Mouse (Mus musculus): ENCODE measurements at regions not wholly inside any gene's neighbourhood (a gene's known extent, or its start where the extent isn't known, plus 50 kb on each side); places are given as distances from the start of the nearest gene placed in this dataset.
"Not testable (repeated sequence)": the region's sequence is repeated elsewhere in the genome, so short reads cannot be mapped to it uniquely, and the experiment has no call there.

GRCm38 (mm10) chr8:57086811-57087210 is 234.0 kb upstream of the Hand2 start:
- no peak overlapping the region for H3K9ac ChIP-seq (replicated peaks; ENCODE audit: low read depth, low read length)
- no peak overlapping the region for H3K4me2 ChIP-seq (ENCODE audit: low read depth, low read length)
- H3K27ac ChIP-seq (ENCODE audit: low read depth, low read length), result no peak overlapping the region
- H3K9me3 ChIP-seq (ENCODE audit: control insufficient read depth, low read length), result no peaks in the 10 kb centered on the region
- ATAC-seq (ENCODE audit: low read depth), result no peak
- no peaks in the 10 kb centered on the region for H3K27me3 ChIP-seq (ENCODE audit: control insufficient read depth, insufficient read depth, low read length)
- no peaks in the 10 kb centered on the region for H3K36me3 ChIP-seq (ENCODE audit: control insufficient read depth, insufficient read depth, low read length)
- no peaks in the 10 kb centered on the region for H3K4me1 ChIP-seq (ENCODE audit: control insufficient read depth, insufficient read depth, low read length)
- WGBS, result 75% methylated on average over 3 of the region's 3 CpGs
- H3K4me3 ChIP-seq (ENCODE audit: low read depth, low read length), result no peak overlapping the region

DNA sequence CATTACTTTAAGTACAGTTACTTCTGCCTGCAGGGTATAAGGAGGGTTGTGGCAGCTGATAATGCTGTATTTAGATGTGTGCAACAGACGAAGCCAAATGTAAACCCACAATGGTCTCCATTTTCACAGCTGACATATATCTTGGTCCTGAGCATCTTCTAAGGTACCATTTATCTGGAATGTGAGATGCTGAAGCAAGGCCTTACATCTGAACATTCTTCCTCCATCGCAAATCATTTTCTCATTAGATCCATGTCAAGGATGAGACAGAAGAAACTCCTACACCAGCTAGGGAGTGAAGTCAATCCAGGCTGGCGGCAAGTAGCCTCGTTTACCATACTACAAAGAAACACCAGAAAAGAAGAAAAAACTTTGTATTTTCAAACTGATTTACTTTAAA is 228.4 kb upstream of the Hand2 start:
- H3K36me3 ChIP-seq (ENCODE audit: control insufficient read depth, insufficient read depth, low read length), result no peaks in the 10 kb centered on the region
- no peak for ATAC-seq (ENCODE audit: low read depth)
- no peak overlapping the region for H3K27ac ChIP-seq (ENCODE audit: low read depth, low read length)
- H3K4me1 ChIP-seq (ENCODE audit: control insufficient read depth, insufficient read depth, low read length), result no peaks in the 10 kb centered on the region
- no peaks in the 10 kb centered on the region for H3K27me3 ChIP-seq (ENCODE audit: control insufficient read depth, insufficient read depth, low read length)
- H3K9me3 ChIP-seq (ENCODE audit: control insufficient read depth, low read length), result no peaks in the 10 kb centered on the region
- H3K4me3 ChIP-seq (ENCODE audit: low read depth, low read length), result no peak overlapping the region
- 90% methylated on average over 4 of the region's 4 CpGs for WGBS
- no peak overlapping the region for H3K9ac ChIP-seq (replicated peaks; ENCODE audit: low read depth, low read length)
- H3K4me2 ChIP-seq (ENCODE audit: low read depth, low read length), result no peak overlapping the region

- Histone ChIP-seq H3K9me3 (ENCODE audit: control insufficient read depth, low read length) (no peaks in the 10 kb centered on the region), H3K4me3 (ENCODE audit: low read depth, low read length) (no peak overlapping the region), H3K27me3 (ENCODE audit: control insufficient read depth, insufficient read depth, low read length) (no peaks in the 10 kb centered on the region), H3K9ac (replicated peaks; ENCODE audit: low read depth, low read length) (no peak overlapping the region), H3K36me3 (ENCODE audit: control insufficient read depth, insufficient read depth, low read length) (no peaks in the 10 kb centered on the region), H3K27ac (ENCODE audit: low read depth, low read length) (no peak overlapping the region), H3K4me2 (ENCODE audit: low read depth, low read length) (no peak overlapping the region), H3K4me1 (ENCODE audit: control insufficient read depth, insufficient read depth, low read length) (no peaks in the 10 kb centered on the region)
- ATAC-seq (ENCODE audit: low read depth), result no peak
- 19% methylated on average over 2 of the region's 2 CpGs for whole genome bisulfite sequencing
Measured at GRCm38 (mm10) chr8:57095169-57095568, 225.6 kb upstream of the Hand2 start.

- WGBS, result 89% methylated on average over 2 of the region's 6 CpGs
- H3K4me2 ChIP-seq (ENCODE audit: low read depth, low read length); ATAC-seq (ENCODE audit: low read depth): not testable (repeated sequence)
Measured at GRCm38 (mm10) chr8:57110765-57111402, 209.9 kb upstream of the Hand2 start.

DNA sequence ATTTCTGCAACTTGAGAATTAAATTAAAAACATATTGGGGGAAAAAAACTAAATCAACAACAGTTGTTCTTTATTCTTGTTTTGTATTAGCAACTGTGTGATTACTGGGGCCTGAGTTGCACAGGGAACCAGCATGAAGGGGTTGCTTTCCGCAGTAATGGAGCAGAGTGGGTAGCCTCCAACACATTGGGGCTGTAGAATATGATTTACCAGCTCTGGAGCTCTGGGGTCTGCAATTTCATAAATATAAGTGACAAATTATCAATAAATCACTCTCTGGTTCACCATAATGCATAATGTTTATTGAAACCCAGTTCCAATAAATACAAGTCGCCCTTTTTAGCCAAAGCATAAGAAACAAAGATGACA is 209.4 kb upstream of the Hand2 start:
- Histone ChIP-seq H3K27me3 (ENCODE audit: control insufficient read depth, insufficient read depth, low read length) (no peaks in the 10 kb centered on the region), H3K9me3 (ENCODE audit: control insufficient read depth, low read length) (no peaks in the 10 kb centered on the region), H3K36me3 (ENCODE audit: control insufficient read depth, insufficient read depth, low read length) (no peaks in the 10 kb centered on the region), H3K27ac (ENCODE audit: low read depth, low read length) (no peak overlapping the region), H3K4me3 (ENCODE audit: low read depth, low read length) (no peak overlapping the region), H3K9ac (replicated peaks; ENCODE audit: low read depth, low read length) (no peak overlapping the region), H3K4me2 (ENCODE audit: low read depth, low read length) (no peak overlapping the region), H3K4me1 (ENCODE audit: control insufficient read depth, insufficient read depth, low read length) (no peaks in the 10 kb centered on the region)
- ATAC-seq (ENCODE audit: low read depth), result no peak
- WGBS, result 56% methylated on average over 2 of the region's 2 CpGs

More at GRCm38 (mm10) chr8:57110765-57111402, 209.9 kb upstream of the Hand2 start:
- H3K36me3 ChIP-seq (ENCODE audit: control insufficient read depth, insufficient read depth, low read length); H3K4me1 ChIP-seq (ENCODE audit: control insufficient read depth, insufficient read depth, low read length); H3K27me3 ChIP-seq (ENCODE audit: control insufficient read depth, insufficient read depth, low read length); H3K4me3 ChIP-seq (ENCODE audit: low read depth, low read length); H3K27ac ChIP-seq (ENCODE audit: low read depth, low read length); H3K9me3 ChIP-seq (ENCODE audit: control insufficient read depth, low read length); H3K9ac ChIP-seq (replicated peaks; ENCODE audit: low read depth, low read length): not testable (repeated sequence)

DNA sequence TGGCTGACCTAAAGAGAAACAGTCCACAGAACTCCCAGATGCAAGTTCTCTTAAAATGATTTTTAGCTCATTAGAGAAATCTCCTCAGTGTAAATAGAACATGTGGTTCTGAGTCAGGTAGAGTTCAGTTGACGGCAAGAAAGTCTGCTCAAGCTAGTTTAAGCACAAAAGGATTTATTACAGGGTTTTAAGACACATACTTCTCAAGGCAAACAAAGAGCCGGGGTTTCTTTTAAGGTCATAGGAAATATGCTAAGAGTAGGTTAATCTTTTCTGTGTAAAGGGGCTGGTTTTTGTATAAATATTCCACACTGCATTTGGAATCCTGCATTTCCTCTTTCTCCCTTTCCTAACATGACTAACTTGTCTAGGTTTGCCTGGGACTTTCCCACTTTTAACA is 206.9 kb upstream of the Hand2 start:
- no peak overlapping the region for H3K27ac ChIP-seq (ENCODE audit: low read depth, low read length)
- H3K9me3 ChIP-seq (ENCODE audit: control insufficient read depth, low read length), result no peaks in the 10 kb centered on the region
- H3K36me3 ChIP-seq (ENCODE audit: control insufficient read depth, insufficient read depth, low read length), result no peaks in the 10 kb centered on the region
- no peak for ATAC-seq (ENCODE audit: low read depth)
- no peak overlapping the region for H3K4me3 ChIP-seq (ENCODE audit: low read depth, low read length)
- H3K4me1 ChIP-seq (ENCODE audit: control insufficient read depth, insufficient read depth, low read length), result no peaks in the 10 kb centered on the region
- H3K9ac ChIP-seq (replicated peaks; ENCODE audit: low read depth, low read length), result no peak overlapping the region
- WGBS, result 69% methylated on average over 2 of the region's 2 CpGs
- H3K27me3 ChIP-seq (ENCODE audit: control insufficient read depth, insufficient read depth, low read length), result no peaks in the 10 kb centered on the region
- no peak overlapping the region for H3K4me2 ChIP-seq (ENCODE audit: low read depth, low read length)

DNA sequence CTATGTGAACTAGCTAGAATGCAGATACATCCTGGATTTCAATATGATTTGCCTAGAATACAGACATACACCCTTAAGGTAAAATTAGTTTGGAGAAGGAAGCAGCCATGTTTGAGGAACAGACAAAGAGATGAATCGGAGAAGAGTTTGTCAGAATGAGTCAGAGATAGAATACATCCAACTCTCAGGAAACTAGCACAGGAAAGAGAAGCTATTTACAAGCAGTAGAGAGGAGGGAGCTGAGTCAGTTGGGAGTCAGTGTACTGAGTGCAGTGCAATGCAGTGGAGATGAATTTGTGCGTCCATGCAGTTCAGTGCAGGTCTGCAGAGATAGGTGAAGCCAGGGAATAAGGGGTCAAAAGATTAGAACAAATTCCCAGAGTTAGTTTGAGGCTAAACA is 205.5 kb upstream of the Hand2 start:
- Histone ChIP-seq H3K4me3 (ENCODE audit: low read depth, low read length) (no peak overlapping the region), H3K27me3 (ENCODE audit: control insufficient read depth, insufficient read depth, low read length) (no peaks in the 10 kb centered on the region), H3K9me3 (ENCODE audit: control insufficient read depth, low read length) (no peaks in the 10 kb centered on the region), H3K36me3 (ENCODE audit: control insufficient read depth, insufficient read depth, low read length) (no peaks in the 10 kb centered on the region), H3K27ac (ENCODE audit: low read depth, low read length) (no peak overlapping the region), H3K4me1 (ENCODE audit: control insufficient read depth, insufficient read depth, low read length) (no peaks in the 10 kb centered on the region), H3K9ac (replicated peaks; ENCODE audit: low read depth, low read length) (no peak overlapping the region), H3K4me2 (ENCODE audit: low read depth, low read length) (no peak overlapping the region)
- 95% methylated on average over 2 of the region's 2 CpGs for WGBS
- ATAC-seq (ENCODE audit: low read depth), result no peak

DNA sequence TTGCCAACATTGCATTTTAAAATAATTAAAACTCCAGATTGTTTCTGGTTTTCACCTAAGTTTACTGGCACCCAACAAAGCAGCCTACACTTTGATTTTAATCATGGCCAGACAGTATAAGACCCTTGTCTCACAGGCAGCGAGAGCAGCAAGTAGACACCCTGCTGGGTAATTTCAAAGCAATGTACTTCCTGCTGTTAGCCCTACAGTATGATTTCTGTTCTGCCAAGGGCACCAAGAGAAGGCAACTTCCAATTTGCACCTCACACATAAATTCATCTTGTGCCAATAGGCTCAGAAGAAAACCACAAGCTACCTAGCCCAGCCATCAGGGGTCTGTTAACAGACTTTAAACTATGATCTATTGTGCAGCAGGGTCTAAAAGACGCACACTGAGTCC is 186.7 kb upstream of the Hand2 start:
- Histone ChIP-seq H3K27me3 (ENCODE audit: control insufficient read depth, insufficient read depth, low read length) (no peaks in the 10 kb centered on the region), H3K9ac (replicated peaks; ENCODE audit: low read depth, low read length) (no peak overlapping the region), H3K27ac (ENCODE audit: low read depth, low read length) (no peak overlapping the region), H3K9me3 (ENCODE audit: control insufficient read depth, low read length) (no peaks in the 10 kb centered on the region), H3K36me3 (ENCODE audit: control insufficient read depth, insufficient read depth, low read length) (no peaks in the 10 kb centered on the region), H3K4me3 (ENCODE audit: low read depth, low read length) (no peak overlapping the region), H3K4me1 (ENCODE audit: control insufficient read depth, insufficient read depth, low read length) (no peaks in the 10 kb centered on the region), H3K4me2 (ENCODE audit: low read depth, low read length) (no peak overlapping the region)
- WGBS, result 20% methylated on average over 2 of the region's 2 CpGs
- ATAC-seq (ENCODE audit: low read depth), result no peak

DNA sequence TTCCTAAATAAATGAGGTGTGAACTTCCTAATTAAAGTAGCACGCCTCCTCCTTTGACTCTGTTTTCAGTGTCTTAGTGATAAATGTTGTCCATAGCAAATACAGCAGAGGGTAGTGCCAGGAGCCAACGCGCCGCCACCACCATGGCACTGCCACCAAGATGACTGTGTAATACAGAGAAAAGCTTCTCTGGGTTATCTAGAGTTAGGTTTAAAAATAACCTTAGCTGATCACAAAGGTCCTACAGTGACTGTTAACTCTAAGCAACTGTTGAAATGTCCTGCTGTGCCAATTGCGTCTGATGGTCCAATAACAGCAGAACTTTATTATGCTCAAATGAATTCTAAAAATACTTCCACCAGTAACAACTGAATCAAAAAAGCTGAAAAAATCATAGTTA is 186.1 kb upstream of the Hand2 start:
- Histone ChIP-seq H3K9me3 (ENCODE audit: control insufficient read depth, low read length) (no peaks in the 10 kb centered on the region), H3K4me2 (ENCODE audit: low read depth, low read length) (no peak overlapping the region), H3K9ac (replicated peaks; ENCODE audit: low read depth, low read length) (no peak overlapping the region), H3K4me1 (ENCODE audit: control insufficient read depth, insufficient read depth, low read length) (no peaks in the 10 kb centered on the region), H3K27me3 (ENCODE audit: control insufficient read depth, insufficient read depth, low read length) (no peaks in the 10 kb centered on the region), H3K4me3 (ENCODE audit: low read depth, low read length) (no peak overlapping the region), H3K36me3 (ENCODE audit: control insufficient read depth, insufficient read depth, low read length) (no peaks in the 10 kb centered on the region), H3K27ac (ENCODE audit: low read depth, low read length) (no peak overlapping the region)
- ATAC-seq (ENCODE audit: low read depth), result no peak
- 57% methylated on average over 5 of the region's 5 CpGs for WGBS

Data from neural tube, embryonic 14.5 days (tissue).